Mouse (Mus musculus): ENCODE results near the gene Hif3a. TPM values are rescaled to one million over a fixed set of nuclear protein-coding genes. Genes with fewer than 3 reads are reported as not detected.
A peak's percentile ranks its signal among the peaks of the same experiment; 100 is the strongest.

Hif3a gene
- polyA plus RNA-seq, 1 experiment from 2014 or later = 4.4 TPM

DNA sequence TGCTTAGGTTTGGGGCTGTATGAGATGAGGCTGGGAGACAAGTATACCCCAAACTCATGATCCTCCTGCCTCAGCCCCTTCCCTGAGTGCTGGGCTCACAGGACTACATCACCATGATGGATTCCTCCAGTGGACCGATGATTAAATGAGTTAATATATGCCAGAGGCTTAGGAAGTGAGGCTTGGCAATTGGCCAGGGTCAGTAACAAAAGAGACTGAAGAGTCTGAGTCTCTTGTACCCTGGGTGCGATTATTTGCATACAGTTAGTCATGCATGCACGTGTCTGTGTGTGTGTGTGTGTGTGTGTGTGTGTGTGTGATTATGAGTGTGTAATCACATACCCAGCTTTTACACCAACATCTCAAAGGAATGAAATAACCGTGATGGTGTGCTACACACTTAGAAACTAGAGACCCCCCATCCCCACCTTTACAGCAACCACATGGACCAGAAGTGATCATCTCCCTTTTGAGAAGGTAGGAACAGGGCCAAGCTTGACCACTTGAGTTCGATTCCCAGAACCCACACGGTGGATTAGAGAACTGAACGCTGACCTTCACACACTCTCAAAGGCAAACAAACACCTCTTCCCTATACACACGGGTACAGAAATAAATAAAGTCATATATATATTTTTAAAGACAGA, 3.3 kb downstream of the Hif3a start:
- ATAC-seq = no peak
- Histone ChIP-seq H3K36me3 (ENCODE audit: control insufficient read depth, insufficient read depth) (no peaks in the 10 kb centered on the region), H3K27me3 (replicated peaks; ENCODE audit: control insufficient read depth, insufficient read depth, low read length) (no peaks in the 10 kb centered on the region), H3K27ac (ENCODE audit: low read length) (peak overlapping the region; percentile 66), H3K4me2 (ENCODE audit: low read length) (0 out of 2 replicates have a peak overlapping the region, but pooled peaks have one; percentile 8), H3K9me3 (ENCODE audit: control insufficient read depth, low read length) (no peaks in the 10 kb centered on the region), H3K9ac (replicated peaks; ENCODE audit: low read depth, low read length) (no peak overlapping the region), H3K4me1 (replicated peaks; ENCODE audit: control insufficient read depth, insufficient read depth, low read length) (peaks cover 58% of the 10 kb centered on the region), H3K4me3 (replicated peaks; ENCODE audit: low read length) (no peak overlapping the region)
- 26% methylated on average over 8 of the region's 8 CpGs for WGBS

- Histone ChIP-seq H3K9me3 (ENCODE audit: control insufficient read depth, low read length) (no peaks in the 10 kb centered on the region), H3K4me2 (ENCODE audit: low read length) (peak overlapping the region; percentile 7; the same call in 1 of the 2 replicates), H3K9ac (replicated peaks; ENCODE audit: low read depth, low read length) (0 out of 2 replicates have a peak overlapping the region, but pooled peaks have one; percentile 10), H3K4me1 (replicated peaks; ENCODE audit: control insufficient read depth, insufficient read depth, low read length) (peaks cover 58% of the 10 kb centered on the region), H3K27me3 (replicated peaks; ENCODE audit: control insufficient read depth, insufficient read depth, low read length) (no peaks in the 10 kb centered on the region), H3K27ac (ENCODE audit: low read length) (peak overlapping the region; percentile 66), H3K36me3 (ENCODE audit: control insufficient read depth, insufficient read depth) (no peaks in the 10 kb centered on the region), H3K4me3 (replicated peaks; ENCODE audit: low read length) (no peak overlapping the region)
- ATAC-seq = peak; percentile 14
- WGBS = 3% methylated on average over 15 of the region's 16 CpGs
Measured at GRCm38 (mm10) chr7:17058071-17058689, 4.0 kb downstream of the Hif3a start.

- H3K4me2 ChIP-seq (ENCODE audit: low read length) = peak overlapping the region; percentile 85
- H3K4me1 ChIP-seq (replicated peaks; ENCODE audit: control insufficient read depth, insufficient read depth, low read length) = peaks cover 48% of the 10 kb centered on the region
- H3K9ac ChIP-seq (replicated peaks; ENCODE audit: low read depth, low read length) = peak overlapping the region; percentile 70
- no peaks in the 10 kb centered on the region for H3K36me3 ChIP-seq (ENCODE audit: control insufficient read depth, insufficient read depth)
- H3K4me3 ChIP-seq (replicated peaks; ENCODE audit: low read length) = peak overlapping the region; percentile 59
- WGBS = 29% methylated on average over 14 of the region's 14 CpGs
- peak; percentile 16 for ATAC-seq
- peak overlapping the region; percentile 53 for H3K27ac ChIP-seq (ENCODE audit: low read length)
- H3K9me3 ChIP-seq (ENCODE audit: control insufficient read depth, low read length) = no peaks in the 10 kb centered on the region
- no peaks in the 10 kb centered on the region for H3K27me3 ChIP-seq (replicated peaks; ENCODE audit: control insufficient read depth, insufficient read depth, low read length)
Measured at GRCm38 (mm10) chr7:17056601-17057523, 5.4 kb downstream of the Hif3a start.

DNA sequence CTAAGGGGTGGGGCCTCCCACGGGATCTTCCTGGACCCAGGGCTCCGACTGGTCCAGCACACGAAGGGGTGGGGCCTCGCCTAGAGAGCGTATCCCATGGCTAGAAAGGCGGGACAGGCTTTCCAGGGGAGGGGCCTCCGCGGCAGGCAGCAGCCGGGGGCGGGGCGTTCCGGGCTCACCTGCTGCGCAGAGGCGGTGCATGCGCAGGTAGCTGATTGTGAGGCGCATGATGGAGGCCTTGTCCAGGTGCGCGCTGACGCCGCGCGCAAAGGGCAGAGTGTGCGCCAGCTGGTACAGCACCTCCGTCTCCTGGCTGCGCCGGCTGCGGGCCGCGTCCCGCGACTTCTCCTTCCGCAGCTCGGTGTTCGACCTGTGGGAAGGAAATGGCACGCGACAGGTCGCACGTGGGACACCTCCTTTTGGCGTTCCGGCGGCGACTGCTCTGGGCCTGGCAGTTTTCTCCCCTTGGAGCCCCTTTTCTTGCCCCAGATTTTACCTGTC, 6.1 kb downstream of the Hif3a start:
- peaks cover 48% of the 10 kb centered on the region for H3K4me1 ChIP-seq (replicated peaks; ENCODE audit: control insufficient read depth, insufficient read depth, low read length)
- ATAC-seq = peak; percentile 87
- under 1% methylated on average over 33 of the region's 42 CpGs for WGBS
- H3K27ac ChIP-seq (ENCODE audit: low read length) = peak overlapping the region; percentile 53
- H3K4me2 ChIP-seq (ENCODE audit: low read length) = peak overlapping the region; percentile 85
- peak overlapping the region; percentile 70 for H3K9ac ChIP-seq (replicated peaks; ENCODE audit: low read depth, low read length)
- no peaks in the 10 kb centered on the region for H3K27me3 ChIP-seq (replicated peaks; ENCODE audit: control insufficient read depth, insufficient read depth, low read length)
- H3K4me3 ChIP-seq (replicated peaks; ENCODE audit: low read length) = peak overlapping the region; percentile 59
- H3K36me3 ChIP-seq (ENCODE audit: control insufficient read depth, insufficient read depth) = no peaks in the 10 kb centered on the region
- H3K9me3 ChIP-seq (ENCODE audit: control insufficient read depth, low read length) = no peaks in the 10 kb centered on the region

- H3K4me3 ChIP-seq (replicated peaks; ENCODE audit: low read length) = peak overlapping the region; percentile 59
- no peak overlapping the region; the same call in 1 of the 2 replicates for H3K9ac ChIP-seq (replicated peaks; ENCODE audit: low read depth, low read length)
- H3K27me3 ChIP-seq (replicated peaks; ENCODE audit: control insufficient read depth, insufficient read depth, low read length) = no peaks in the 10 kb centered on the region
- H3K4me1 ChIP-seq (replicated peaks; ENCODE audit: control insufficient read depth, insufficient read depth, low read length) = peaks cover 42% of the 10 kb centered on the region
- 0 out of 2 replicates have a peak overlapping the region, but pooled peaks have one; percentile 10 for H3K27ac ChIP-seq (ENCODE audit: low read length)
- H3K36me3 ChIP-seq (ENCODE audit: control insufficient read depth, insufficient read depth) = no peaks in the 10 kb centered on the region
- peak; percentile 1; the same call in 1 of the 2 replicates for ATAC-seq
- 90% methylated on average over 4 of the region's 4 CpGs for WGBS
- H3K9me3 ChIP-seq (ENCODE audit: control insufficient read depth, low read length) = no peaks in the 10 kb centered on the region
- peak overlapping the region; percentile 85 for H3K4me2 ChIP-seq (ENCODE audit: low read length)
Measured at GRCm38 (mm10) chr7:17055287-17055946, 6.8 kb downstream of the Hif3a start.

DNA sequence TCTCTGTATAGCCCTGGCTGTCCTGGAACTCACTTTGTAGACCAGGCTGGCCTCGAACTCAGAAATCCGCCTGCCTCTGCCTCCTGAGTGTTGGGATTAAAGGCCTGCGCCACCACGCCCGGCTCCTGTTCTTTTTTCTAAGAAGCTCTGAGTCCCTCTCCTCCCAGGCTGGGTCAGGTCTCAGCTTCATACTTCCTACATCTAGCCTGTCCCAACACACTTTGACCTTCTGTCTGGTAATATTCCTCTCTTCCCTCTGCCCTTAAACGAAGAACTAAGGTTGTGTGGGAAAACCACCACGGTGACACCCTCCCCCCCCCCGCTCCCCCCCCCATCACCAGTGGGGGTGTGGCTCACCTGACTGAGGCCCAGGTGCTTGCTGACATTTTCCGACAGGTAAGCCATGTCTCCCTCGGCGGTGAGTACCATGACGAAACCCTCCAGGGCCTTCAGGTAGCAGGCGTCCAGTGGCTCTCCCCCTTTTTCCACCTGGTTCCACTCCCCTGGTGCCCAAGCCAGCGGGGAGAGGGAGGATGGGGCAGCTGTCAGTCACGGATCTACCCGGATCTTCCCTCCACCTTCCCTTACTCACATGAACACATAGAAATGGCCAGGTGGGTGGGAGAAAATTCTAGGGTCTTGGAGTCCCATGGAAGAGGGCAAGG, 7.8 kb downstream of the Hif3a start:
- peaks cover 32% of the 10 kb centered on the region for H3K4me1 ChIP-seq (replicated peaks; ENCODE audit: control insufficient read depth, insufficient read depth, low read length)
- H3K27ac ChIP-seq (ENCODE audit: low read length) = no peak overlapping the region
- no peaks in the 10 kb centered on the region for H3K36me3 ChIP-seq (ENCODE audit: control insufficient read depth, insufficient read depth)
- H3K4me2 ChIP-seq (ENCODE audit: low read length) = no peak overlapping the region
- 87% methylated on average over 15 of the region's 16 CpGs for WGBS
- no peaks in the 10 kb centered on the region for H3K27me3 ChIP-seq (replicated peaks; ENCODE audit: control insufficient read depth, insufficient read depth, low read length)
- no peaks in the 10 kb centered on the region for H3K9me3 ChIP-seq (ENCODE audit: control insufficient read depth, low read length)
- ATAC-seq = no peak
- H3K4me3 ChIP-seq (replicated peaks; ENCODE audit: low read length) = no peak overlapping the region
- H3K9ac ChIP-seq (replicated peaks; ENCODE audit: low read depth, low read length) = no peak overlapping the region

- Histone ChIP-seq H3K27ac (ENCODE audit: low read length) (no peak overlapping the region), H3K9ac (replicated peaks; ENCODE audit: low read depth, low read length) (no peak overlapping the region), H3K9me3 (ENCODE audit: control insufficient read depth, low read length) (no peaks in the 10 kb centered on the region), H3K4me3 (replicated peaks; ENCODE audit: low read length) (no peak overlapping the region), H3K4me2 (ENCODE audit: low read length) (no peak overlapping the region), H3K27me3 (replicated peaks; ENCODE audit: control insufficient read depth, insufficient read depth, low read length) (no peaks in the 10 kb centered on the region), H3K36me3 (ENCODE audit: control insufficient read depth, insufficient read depth) (no peaks in the 10 kb centered on the region), H3K4me1 (replicated peaks; ENCODE audit: control insufficient read depth, insufficient read depth, low read length) (peaks cover 5% of the 10 kb centered on the region)
- WGBS = 12% methylated on average over 15 of the region's 17 CpGs
- ATAC-seq = 0 out of 2 replicates have a peak, but pooled peaks have one; percentile 12
Measured at GRCm38 (mm10) chr7:17050933-17051594, 11.2 kb downstream of the Hif3a start.

DNA sequence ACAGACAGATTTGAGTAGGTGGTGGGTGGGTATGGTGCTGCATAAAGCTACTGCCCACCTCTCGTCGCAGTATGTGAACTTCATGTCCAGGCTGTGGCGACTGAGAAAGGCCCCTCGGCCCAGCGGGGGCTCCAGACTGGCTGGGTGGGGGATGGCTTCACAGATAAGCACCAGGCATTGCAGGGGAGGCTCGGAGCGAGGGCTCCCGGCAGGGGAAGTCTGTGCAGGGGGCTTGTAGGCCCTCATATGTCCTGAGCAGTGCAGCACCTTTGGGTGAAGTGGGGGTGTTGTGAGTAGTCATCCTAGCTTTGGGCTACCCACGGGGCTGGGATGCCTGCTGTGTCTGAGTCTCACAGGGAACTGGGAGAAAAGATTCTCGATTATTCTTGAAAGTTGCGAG, 11.7 kb downstream of the Hif3a start:
- Histone ChIP-seq H3K4me3 (replicated peaks; ENCODE audit: low read length) (no peak overlapping the region), H3K27me3 (replicated peaks; ENCODE audit: control insufficient read depth, insufficient read depth, low read length) (no peaks in the 10 kb centered on the region), H3K9me3 (ENCODE audit: control insufficient read depth, low read length) (no peaks in the 10 kb centered on the region), H3K9ac (replicated peaks; ENCODE audit: low read depth, low read length) (no peak overlapping the region), H3K36me3 (ENCODE audit: control insufficient read depth, insufficient read depth) (no peaks in the 10 kb centered on the region), H3K4me1 (replicated peaks; ENCODE audit: control insufficient read depth, insufficient read depth, low read length) (no peaks in the 10 kb centered on the region), H3K27ac (ENCODE audit: low read length) (no peak overlapping the region), H3K4me2 (ENCODE audit: low read length) (no peak overlapping the region)
- WGBS = 70% methylated on average over 11 of the region's 11 CpGs
- no peak for ATAC-seq

All from forebrain, embryonic 16.5 days (tissue).